Mouse (Mus musculus): ENCODE data around the gene Stk32c.

Gene Stk32c

DNA sequence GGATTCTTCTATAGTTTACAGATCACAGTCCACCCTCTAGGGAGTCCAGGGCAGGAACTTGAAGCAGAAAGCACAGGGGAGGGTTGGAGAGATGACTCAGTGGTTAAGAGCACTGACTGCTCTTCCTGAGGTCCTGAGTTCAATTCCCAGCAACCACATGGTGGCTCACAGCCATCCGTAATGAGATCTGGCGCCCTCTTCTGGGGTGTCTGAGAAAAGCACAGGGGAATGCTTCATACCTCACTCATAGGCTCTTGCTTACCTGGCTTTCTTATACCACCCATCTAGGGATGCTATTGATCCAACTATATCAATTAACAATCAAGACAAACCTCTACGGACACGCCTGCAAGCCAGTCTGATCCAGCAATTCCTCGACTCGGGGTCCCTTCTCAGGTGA, 21.5 kb downstream of the Stk32c start:
- no peak for DNase-seq

- no peak for DNase-seq
Measured at GRCm38 (mm10) chr7:139190616-139191015, 22.5 kb downstream of the Stk32c start.

DNA sequence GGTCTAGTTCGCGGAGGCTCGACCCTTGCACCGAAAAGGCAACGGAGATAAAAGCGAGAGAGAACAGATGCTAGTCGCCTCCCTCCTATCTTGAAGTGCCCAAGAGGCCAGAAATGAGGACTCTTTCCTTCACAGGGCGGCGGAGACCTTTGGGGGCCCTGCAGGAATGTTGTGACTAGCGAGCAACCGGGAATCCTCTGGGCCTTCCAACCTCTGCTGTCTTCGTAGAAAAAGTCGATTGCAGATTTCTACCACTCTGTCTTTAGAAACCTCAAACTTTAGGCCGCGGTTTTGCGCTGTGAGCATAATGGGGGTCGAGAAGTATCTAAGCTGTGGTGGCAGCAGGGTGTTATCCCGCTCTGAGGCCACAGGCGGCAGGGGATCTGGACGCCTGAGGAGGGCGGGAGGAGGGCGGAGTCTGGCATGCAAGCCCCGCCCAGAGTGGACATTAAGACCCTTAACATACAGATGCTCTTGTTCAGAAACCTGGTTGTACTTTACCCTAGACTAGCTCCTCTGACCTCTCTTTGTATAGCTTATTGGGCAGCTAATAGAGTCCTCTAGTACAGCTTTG, 24.4 kb downstream of the Stk32c start:
- no peak for DNase-seq

DNA sequence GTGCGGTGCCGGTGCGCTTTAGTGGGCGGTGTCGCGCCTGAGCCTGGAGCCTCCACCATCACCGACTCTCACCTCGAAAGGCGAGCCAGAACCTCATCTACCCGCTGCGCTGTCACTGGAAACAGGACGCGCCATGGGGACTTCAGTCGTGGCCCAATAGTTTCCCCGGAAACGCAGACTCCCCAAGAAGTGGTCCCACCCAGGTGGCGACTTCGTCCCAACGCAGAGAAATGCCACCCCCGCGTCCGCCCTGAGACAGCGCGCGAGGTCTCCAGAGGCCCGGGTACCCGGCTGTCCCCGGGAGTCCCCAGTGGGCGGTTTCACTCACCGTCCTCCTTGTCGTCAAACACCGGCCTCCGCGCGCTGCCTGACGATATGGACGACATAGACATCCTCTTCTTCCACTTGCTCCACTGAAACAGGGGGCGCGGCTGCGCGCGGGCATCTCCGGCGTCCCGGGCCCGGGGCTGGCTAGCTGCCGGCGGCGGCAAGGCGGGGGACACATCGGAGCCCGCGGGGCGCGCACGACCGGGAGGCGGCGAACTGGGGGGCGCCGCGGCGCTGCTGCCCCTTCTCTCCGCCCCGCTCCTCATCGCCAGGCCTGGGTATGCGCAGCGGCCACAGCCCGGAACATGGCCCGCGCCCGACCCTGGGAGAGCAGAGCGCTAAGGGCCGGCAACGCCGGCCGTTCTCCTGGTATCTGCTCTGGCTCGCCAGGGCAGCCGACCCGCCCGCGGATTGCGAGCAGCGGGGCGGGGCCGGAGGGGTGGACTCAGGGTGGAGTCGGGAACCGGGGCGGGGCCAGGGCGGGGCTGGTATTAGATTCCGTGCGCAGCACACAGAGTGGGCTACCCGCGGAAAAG, 25.1 kb downstream of the Stk32c start:
- peak; percentile 75 to 78 for DNase-seq

DNA sequence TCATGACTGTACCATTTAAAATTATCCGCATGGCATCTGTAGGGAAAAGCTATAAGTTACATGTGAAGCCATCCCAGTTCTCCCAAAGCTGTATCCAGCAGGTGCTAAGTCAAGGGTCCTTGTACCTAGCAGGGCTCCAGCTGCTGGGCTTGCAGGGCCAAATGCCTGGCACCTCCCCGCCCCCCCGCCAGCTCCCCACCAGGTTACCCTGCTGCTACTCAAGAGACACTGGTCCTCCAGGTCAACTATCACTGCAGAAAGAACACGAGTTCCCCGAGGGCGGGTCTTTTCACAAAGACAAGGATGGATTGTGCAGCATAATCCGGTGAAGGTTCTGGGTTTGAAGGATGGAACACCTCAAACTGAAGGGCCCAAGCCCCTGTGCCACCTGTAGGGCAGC, 25.8 kb downstream of the Stk32c start:
- no peak for DNase-seq

DNA sequence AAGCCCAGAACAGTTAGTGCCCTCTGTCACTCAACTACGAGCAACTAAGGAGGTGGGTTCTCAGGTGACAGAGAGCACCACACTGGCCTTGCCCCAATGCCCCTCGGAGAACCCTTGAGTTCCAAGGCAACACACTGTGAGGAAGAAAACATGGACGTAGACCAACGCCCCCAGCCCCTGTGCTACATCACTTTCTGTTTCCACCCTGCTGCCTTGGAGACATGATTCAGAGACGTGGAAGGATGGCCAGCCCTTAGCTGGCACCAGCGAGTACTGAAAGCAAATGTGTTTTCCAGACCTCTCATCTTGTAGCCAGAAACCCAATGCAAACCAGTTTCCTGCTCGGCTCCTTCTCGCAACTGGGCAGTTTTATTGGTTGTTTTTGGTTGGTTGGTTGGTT, 26.7 kb downstream of the Stk32c start:
- DNase-seq = no peak

DNA sequence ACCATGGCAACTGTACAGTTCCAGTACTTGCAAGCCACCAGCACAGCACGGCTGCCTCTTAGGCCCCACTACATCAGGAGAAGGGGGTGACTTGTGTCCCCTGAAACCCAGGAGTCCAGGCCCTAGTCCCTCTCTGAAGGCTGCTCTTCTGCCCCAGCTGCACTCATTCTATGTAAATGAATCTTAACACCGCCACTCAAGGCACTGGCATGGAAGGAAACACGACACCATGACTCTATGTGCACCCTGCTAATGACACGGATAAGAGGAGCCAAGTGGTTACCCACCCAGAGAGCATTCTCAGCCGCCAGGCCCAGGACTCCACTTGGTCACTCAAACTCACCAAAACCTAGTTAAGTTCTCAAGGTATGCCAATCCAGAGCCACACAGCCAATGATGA, 27.1 kb downstream of the Stk32c start:
- DNase-seq = no peak

DNA sequence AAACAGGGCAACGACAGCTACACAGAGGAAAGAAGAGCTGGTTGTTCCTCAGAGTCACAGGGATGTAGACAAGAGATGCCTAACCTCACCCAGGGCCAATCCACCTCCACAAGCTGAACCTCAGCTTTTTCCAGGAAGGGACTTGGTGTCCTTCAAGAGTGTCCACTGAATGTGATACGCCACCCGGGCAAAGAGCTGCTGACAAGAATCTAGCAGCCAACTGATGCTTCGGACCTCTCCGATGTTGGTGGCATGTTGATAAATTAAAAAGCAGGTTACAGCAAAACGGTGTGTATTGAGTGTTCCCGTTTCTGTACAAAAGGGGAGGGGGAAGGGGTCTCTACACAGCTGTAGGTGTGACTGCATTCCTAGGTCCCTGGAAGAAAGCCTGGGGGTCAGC, 28.3 kb downstream of the Stk32c start:
- DNase-seq = no peak

GRCm38 (mm10) chr7:139184396-139184795, 28.7 kb downstream of the Stk32c start:
- no peak for DNase-seq

- no peak for DNase-seq
Measured at GRCm38 (mm10) chr7:139180058-139180457, 33.0 kb downstream of the Stk32c start.

DNA sequence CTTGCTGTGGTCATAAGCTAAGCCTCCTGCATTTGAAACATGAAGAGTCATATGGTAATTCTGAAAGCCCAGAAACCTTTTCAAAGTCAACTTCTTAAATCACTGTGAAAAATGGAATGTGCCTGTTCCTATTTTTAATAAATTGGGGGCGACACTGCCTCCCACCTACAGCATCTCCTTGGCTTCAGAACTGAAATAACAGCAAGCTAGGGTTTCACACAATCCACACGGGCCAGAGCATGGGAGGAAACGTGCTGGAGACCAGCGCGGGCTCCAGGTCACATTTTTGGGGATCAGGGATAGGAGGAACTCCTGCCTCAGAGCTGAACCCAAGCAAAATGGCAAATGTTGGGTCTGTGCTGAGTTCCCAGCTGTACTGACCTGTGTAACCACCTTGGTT, 33.8 kb downstream of the Stk32c start:
- DNase-seq = no peak

DNA sequence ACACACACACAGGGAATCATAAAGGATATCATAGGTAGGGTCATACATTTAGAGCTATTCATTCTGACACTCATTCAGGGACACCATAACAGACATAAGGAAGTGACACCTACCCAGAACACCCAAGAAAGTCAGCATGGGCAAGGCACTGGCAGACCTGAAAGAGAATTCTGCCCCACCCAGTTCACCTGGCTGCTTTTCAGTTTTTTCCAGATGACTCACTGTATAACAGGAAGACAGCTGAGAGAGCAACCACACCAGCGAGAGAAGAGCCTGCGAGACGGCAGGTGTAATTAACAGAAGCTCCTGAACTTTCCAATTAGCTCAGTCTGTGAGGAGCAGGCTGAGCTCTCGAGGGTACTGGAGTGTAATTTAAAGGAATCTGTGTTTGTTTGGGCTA, 44.0 kb downstream of the Stk32c start:
- DNase-seq = no peak

DNA sequence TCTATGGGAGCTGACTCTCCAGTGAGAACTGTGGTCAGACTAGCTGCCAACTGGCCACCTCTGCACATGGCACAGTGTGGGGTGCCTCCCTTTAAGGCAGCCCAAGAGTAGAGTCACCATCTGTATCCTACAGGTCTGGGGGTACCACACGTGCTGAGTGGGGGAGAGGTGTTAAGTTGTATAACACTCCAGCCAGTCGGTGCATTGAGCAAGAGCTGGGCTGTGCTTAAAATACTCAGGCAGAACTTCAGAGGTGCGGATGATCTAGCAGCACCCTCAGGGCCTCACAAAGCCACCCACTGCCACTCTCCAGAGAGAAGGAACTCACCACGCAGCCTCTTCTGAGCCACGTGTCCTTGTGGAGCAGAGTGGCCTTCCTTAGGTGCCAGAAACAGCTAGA, 48.7 kb downstream of the Stk32c start:
- no peak for DNase-seq

DNA sequence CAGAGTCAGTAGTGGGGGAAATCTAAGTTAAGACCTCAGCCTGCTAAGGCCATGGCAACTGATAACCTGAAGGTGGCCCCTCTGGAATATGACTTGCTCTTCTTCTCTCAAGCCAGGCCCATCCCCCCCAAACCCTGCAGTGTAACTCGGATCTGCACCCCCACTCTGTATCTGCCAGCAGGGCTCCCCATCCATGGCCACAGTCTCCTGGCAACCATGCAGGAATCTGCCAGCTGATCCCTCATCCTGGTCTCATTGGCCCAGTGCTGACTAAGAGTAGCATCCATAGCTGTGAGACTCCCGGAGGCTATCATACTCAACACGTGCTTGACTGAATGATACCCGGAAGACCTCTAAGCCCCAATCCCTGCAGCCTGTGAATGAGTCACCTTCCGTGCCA, 54.2 kb downstream of the Stk32c start:
- DNase-seq = peak; percentile 12 to 20

GRCm38 (mm10) chr7:139158549-139158948, 54.6 kb downstream of the Stk32c start:
- no peak for DNase-seq

DNA sequence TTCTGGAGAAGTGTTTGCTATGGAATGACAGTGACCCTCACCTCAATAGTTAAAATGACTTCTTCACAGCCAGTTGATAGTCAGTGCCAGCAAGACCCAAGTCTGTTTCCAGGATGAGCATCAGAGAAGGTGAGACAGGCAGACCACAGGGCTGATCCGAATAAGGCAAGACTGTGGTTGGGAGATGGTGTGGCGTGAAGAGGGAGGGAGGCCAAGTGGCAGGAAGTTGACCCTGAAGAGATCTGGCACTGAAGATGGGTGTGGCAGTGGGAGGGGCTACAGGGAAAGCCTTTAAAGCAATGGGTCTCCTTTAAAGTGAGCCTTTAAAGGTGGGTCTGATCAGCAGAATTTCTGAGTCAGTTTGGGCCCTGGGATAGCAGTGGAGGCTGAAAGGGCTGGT, 55.6 kb downstream of the Stk32c start:
- DNase-seq = no peak

- DNase-seq = no peak
Measured at GRCm38 (mm10) chr7:139156341-139157058, 56.6 kb downstream of the Stk32c start.

DNA sequence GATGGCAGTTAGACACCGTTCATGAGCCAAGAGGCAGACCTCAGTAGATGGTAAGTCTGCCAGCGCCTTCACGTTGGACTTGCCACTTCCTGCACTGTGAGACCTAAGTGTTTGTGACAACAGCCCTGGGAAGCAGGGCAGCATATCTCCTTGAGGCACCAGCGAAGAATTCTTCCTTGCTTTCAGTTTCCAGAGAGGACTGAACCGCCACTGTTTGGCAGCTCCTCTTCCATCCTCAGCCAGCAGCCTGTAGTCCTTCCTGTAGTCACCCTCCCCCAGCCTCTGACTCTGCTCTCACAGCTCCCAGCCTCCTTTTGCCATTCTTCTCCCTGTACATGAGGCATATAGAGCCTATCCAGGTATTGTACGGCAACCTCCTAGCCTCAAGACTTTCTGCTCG, 60.2 kb downstream of the Stk32c start:
- no peak for DNase-seq

DNA sequence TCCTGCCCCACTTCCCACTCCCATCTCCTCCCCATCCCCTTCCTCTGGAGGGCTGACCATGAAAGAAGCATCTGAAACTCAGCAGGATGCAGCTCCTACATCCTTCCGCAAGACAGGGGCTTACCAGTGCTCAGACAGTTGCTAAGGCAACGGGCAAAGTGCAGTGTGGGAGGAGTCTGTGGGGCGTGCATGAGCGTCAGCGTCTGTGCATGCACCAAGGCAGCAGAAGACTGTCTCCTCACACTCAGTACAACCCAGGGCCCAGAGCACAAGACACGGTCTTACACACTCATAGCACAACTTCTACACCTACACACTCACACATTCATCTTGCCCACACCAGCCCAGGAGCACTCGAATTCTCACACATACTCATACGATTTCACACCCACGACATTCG, 62.0 kb downstream of the Stk32c start:
- no peak for DNase-seq

GRCm38 (mm10) chr7:139149373-139149772, 63.7 kb downstream of the Stk32c start:
- no peak for DNase-seq

GRCm38 (mm10) chr7:139147360-139147759, 65.7 kb downstream of the Stk32c start:
- no peak for DNase-seq

DNA sequence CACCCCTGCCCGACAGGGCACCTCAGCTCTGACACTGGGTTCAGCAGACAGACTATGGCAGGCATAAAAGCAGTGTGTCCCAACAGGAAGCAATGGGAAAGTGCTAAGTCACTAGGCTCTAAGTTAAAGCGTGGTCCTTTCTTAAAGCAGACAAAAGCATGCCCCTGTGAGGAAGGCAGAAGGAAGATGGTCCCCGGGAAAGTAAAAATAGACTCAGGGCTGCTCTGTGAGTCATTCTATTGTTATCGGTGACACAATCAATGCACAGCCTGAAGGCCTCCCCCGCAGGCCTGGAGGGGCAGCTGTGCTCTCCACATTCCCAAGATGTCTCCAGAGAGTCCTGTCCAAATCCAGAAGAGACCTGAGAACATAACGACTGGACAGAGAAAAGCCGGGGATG, 67.2 kb downstream of the Stk32c start:
- DNase-seq = no peak

GRCm38 (mm10) chr7:139143785-139144184, 69.3 kb downstream of the Stk32c start:
- no peak for DNase-seq

DNA sequence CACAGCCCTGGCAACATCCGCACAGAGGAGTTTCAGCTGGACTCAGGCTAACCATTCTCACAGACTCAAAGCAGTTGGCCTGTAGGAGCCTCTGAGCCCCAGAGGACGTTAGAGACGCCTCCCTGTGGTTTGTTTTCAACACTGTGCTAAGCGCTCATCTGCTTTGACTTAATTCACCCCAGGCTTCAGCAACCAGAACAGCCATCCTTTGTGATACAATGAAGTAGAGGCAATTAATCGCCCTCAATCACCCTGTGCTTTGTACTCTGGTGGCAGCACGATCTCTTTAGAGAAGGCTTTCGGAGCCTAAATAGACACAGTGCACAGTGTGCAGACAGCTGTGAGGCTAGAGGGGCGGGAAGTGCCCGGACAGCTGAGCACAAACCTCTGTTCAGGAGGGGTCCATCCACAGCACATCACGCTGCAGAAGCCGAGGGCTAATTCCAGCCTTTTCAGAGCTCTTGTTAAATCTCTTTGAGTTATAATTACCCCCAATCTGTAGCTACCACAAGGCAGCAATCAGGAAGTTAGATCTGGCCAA, 73.1 kb downstream of the Stk32c start:
- DNase-seq = no peak
